In genomic region chr3:98099287-98099686, GRCm38 (mm10) we compare ENCODE assay signal across 8 mouse cellular contexts.
DNase-seq lines count a peak whose midpoint lies in the region; ATAC-seq and TF ChIP-seq lines count a peak whose summit lies in the region.
"Had no signal": no experiment of that assay in that cellular context is flagged by ENCODE, and none has a peak within 500 bp of the region (broad histone marks: within the 10 kb centered on the region; RNA-seq: fewer than 3 reads in every experiment).

No protein-coding gene starts in this region.

- H3K9ac ChIP-seq in limb, embryonic 15.5 days: no peak overlapping the region
- no peak overlapping the region for H3K9ac ChIP-seq in stomach, postnatal 0 days (ENCODE audit: low read length)
- H3K9ac ChIP-seq in neural tube, embryonic 15.5 days (replicated peaks): no peak overlapping the region

- ATAC-seq in limb, embryonic 15.5 days (ENCODE audit: insufficient number of reproducible peaks, low FRiP score, low TSS enrichment, low read depth): no peak
- ATAC-seq in stomach, postnatal 0 days (ENCODE audit: low FRiP score, low TSS enrichment): no peak
- no peak for ATAC-seq in neural tube, embryonic 15.5 days (ENCODE audit: low FRiP score)

- intact Hi-C loops in gastrocnemius, postnatal 14 days (cut with DNase I; ENCODE audit: low total_unique reads): no loop called here

- H3K4me1 ChIP-seq in limb, embryonic 15.5 days: peaks cover 46% of the 10 kb centered on the region
- H3K4me1 ChIP-seq in limb, embryonic 10.5 days: peaks cover 51% of the 10 kb centered on the region
- H3K4me1 ChIP-seq in stomach, postnatal 0 days (replicated peaks; ENCODE audit: control insufficient read depth, insufficient read depth): no peaks in the 10 kb centered on the region
- peaks cover 7% of the 10 kb centered on the region; the same call in 1 of the 2 replicates for H3K4me1 ChIP-seq in neural tube, embryonic 15.5 days

- no peak overlapping the region for H3K4me3 ChIP-seq in limb, embryonic 15.5 days
- H3K4me3 ChIP-seq in limb, embryonic 10.5 days: no peak overlapping the region
- no peak overlapping the region for H3K4me3 ChIP-seq in stomach, postnatal 0 days (ENCODE audit: low read depth, low read length)
- H3K4me3 ChIP-seq in neural tube, embryonic 15.5 days (replicated peaks): no peak overlapping the region

- WGBS in limb, embryonic 15.5 days: 76% methylated on average over 10 of the region's 10 CpGs
- 90% methylated on average over 10 of the region's 10 CpGs for WGBS in limb, embryonic 10.5 days
- WGBS in stomach, postnatal 0 days: 76% methylated on average over 10 of the region's 10 CpGs
- 83% methylated on average over 10 of the region's 10 CpGs for WGBS in neural tube, embryonic 15.5 days

- H3K27ac ChIP-seq in limb, embryonic 15.5 days: peak overlapping the region; percentile 55; the same call in 1 of the 2 replicates
- H3K27ac ChIP-seq in limb, embryonic 10.5 days: no peak overlapping the region
- H3K27ac ChIP-seq in stomach, postnatal 0 days (replicated peaks): peak overlapping the region; percentile 74
- H3K27ac ChIP-seq in neural tube, embryonic 15.5 days (replicated peaks): no peak overlapping the region

- peak; percentile 63 for TF ChIP-seq CTCF in stomach, postnatal 0 days (IDR thresholded peaks at IDR 0.05; ENCODE audit: low read depth)

- H3K27me3 ChIP-seq in limb, embryonic 15.5 days: no peaks in the 10 kb centered on the region
- no peaks in the 10 kb centered on the region for H3K27me3 ChIP-seq in limb, embryonic 10.5 days (ENCODE audit: low read depth, poor library complexity, severe bottlenecking)
- H3K27me3 ChIP-seq in stomach, postnatal 0 days (ENCODE audit: control insufficient read depth, insufficient read depth, low read length): no peaks in the 10 kb centered on the region
- H3K27me3 ChIP-seq in neural tube, embryonic 15.5 days (replicated peaks): no peaks in the 10 kb centered on the region

- no peak for TF ChIP-seq EP300 in stomach, postnatal 0 days (optimal IDR thresholded peaks at IDR 0.05)

- H3K4me2 ChIP-seq in limb, embryonic 15.5 days: no peak overlapping the region
- no peak overlapping the region for H3K4me2 ChIP-seq in stomach, postnatal 0 days (replicated peaks; ENCODE audit: low read depth)
- H3K4me2 ChIP-seq in neural tube, embryonic 15.5 days: no peak overlapping the region
- H3K4me2 ChIP-seq: midbrain, embryonic 11.5 days had no signal

- peaks cover 76% of the 10 kb centered on the region for H3K36me3 ChIP-seq in limb, embryonic 15.5 days
- H3K36me3 ChIP-seq in limb, embryonic 10.5 days: peaks cover 89% of the 10 kb centered on the region
- peaks cover 43% of the 10 kb centered on the region for H3K36me3 ChIP-seq in stomach, postnatal 0 days (ENCODE audit: control insufficient read depth, insufficient read depth, low read length)
- H3K36me3 ChIP-seq in neural tube, embryonic 15.5 days: peaks cover 10% of the 10 kb centered on the region

- H3K9me3 ChIP-seq in limb, embryonic 15.5 days: no peaks in the 10 kb centered on the region
- 0 out of 2 replicates have a peak, but pooled peaks cover 4% of the 10 kb centered on the region for H3K9me3 ChIP-seq in limb, embryonic 10.5 days (replicated peaks)
- no peaks in the 10 kb centered on the region for H3K9me3 ChIP-seq in stomach, postnatal 0 days (ENCODE audit: control insufficient read depth, low read length)
- H3K9me3 ChIP-seq in neural tube, embryonic 15.5 days (replicated peaks): no peaks in the 10 kb centered on the region

- no peak for DNase-seq in limb, embryonic 10.5 days (ENCODE audit: low spot score)
- peak; percentile 24 for DNase-seq in WW6 (ENCODE audit: low read depth, low spot score)
- DNase-seq in kidney, postnatal 36 days: peak; percentile 38 to 74
- DNase-seq in stomach, postnatal 0 days (ENCODE audit: low spot score): peak; percentile 51
- DNase-seq in gastrocnemius, postnatal 14 days: no peak

Comparison
In these comparisons a context has a peak if more than half of its experiments do, and no peak if none do; other contexts are left out.
1. H3K27ac ChIP-seq: peak in limb, embryonic 15.5 days (single experiment) and stomach, postnatal 0 days (single experiment); none in limb, embryonic 10.5 days (single experiment) and neural tube, embryonic 15.5 days (single experiment).
2. DNase-seq: peak in WW6 (single experiment), kidney, postnatal 36 days (2 of 2) and stomach, postnatal 0 days (single experiment); none in limb, embryonic 10.5 days (single experiment) and gastrocnemius, postnatal 14 days (single experiment).